Mouse (Mus musculus): Measurements from ENCODE around the gene Itga9. TPM values are rescaled to one million over a fixed set of nuclear protein-coding genes. Genes with fewer than 3 reads are reported as not detected.

The Itga9 gene
- total RNA-seq, 2 experiments from 2014 or later = 97.8 to 111 TPM

GRCm38 (mm10) chr9:118867851-118868250, 261.4 kb downstream of the Itga9 start:
- DNase-seq (ENCODE audit: low spot score in 2 of 2) = no peak

DNA sequence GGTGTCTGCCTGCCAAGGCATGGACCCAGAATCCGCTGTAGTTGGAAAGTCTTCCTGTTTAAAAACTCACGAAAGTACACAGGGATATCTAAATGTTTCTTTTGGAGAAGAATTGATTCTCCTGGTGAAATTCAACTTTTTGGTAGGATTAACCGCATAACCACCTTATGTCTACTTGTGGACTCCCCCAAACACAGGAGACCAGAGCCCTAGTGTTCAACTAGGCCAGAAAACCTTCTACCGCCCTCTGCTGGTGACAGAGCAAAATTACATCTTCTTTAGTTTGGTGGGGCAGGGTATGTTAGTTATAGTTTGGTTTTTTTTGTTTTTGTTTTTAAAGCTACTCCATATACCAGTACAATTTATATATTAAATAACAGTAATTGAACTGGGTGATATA, 264.6 kb downstream of the Itga9 start:
- DNase-seq (ENCODE audit: low spot score in 2 of 2) = no peak

DNA sequence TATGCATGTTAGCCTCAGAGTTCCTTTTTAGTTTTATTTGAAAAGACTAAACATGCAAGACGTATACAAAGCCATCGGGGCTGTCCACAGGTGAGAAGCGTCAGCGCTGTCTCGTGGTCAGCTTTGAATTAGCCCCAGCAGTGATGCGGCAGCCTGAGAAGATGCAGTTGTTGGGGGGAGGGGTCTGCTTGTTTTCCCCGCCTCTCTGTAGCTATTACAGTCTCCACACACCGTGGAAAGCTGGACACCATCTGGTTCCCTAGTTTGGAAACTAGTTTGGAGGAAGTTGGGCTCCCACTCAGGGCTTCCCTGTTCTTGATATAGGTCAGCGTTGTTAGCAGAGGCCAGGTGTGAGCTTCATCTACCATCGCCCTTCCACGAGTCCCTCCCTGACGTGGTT, 266.5 kb downstream of the Itga9 start:
- no peak for DNase-seq (ENCODE audit: low spot score in 2 of 2)

GRCm38 (mm10) chr9:118873596-118873995, 267.1 kb downstream of the Itga9 start:
- DNase-seq (ENCODE audit: low spot score in 2 of 2) = no peak

GRCm38 (mm10) chr9:118875705-118876104, 269.2 kb downstream of the Itga9 start:
- DNase-seq (ENCODE audit: low spot score in 2 of 2) = no peak

DNA sequence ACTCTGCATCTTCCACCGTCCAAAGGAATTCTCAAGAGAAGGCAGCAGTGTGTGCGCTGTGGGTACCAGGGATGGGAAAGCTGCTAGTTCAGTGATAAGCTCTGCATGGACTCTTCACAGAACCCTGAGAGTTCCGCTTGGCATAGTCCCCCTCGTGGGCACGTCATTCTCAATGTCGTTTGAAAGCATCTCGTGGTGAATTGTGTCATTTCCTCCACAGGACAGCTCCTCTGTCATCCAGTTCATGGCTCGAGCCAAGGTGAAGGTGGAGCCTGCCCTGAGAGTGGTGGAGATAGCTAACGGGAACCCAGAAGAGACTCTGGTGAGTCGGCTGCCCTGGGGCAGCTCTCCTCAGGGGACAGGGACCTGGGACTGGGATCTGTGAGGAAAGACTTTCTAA, 270.4 kb downstream of the Itga9 start:
- DNase-seq (ENCODE audit: low spot score in 2 of 2) = no peak

DNA sequence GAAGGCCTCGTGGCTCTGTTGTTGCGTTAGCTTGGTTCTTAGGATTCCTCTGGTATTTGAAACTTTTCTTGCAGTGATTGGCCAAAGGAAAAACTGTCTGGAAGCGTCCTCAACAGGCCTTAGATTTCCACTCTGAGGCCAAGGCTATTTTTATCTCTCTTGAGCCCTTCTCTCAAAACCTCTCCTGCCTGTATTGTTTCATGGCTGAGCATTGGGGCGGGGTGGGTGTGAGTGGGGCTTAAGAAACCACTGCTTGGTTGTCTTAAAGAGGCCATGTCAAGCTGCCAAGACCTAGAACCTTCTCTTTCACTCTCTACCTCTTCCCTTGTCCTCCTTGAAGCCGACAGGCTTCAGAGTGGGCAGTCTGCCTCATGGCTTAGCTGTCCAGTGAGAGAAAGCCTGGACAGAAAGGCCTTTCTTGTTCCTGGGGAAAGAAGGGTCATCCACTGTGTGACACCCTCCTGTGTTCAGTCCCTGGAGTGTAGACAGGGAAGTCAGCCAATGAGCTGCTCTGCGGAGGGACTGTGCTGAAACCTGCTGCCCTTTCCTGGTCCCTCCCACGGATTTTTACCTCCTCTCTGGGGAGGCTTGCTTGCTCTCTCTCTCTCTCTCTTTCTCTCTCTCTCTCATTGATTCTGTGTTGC, 271.0 kb downstream of the Itga9 start:
- no peak for DNase-seq (ENCODE audit: low spot score in 2 of 2)

- no peak for DNase-seq (ENCODE audit: low spot score in 2 of 2)
Measured at GRCm38 (mm10) chr9:118878596-118878995, 272.1 kb downstream of the Itga9 start.

- DNase-seq (ENCODE audit: low spot score in 2 of 2) = no peak
Measured at GRCm38 (mm10) chr9:118881281-118881945, 274.9 kb downstream of the Itga9 start.

DNA sequence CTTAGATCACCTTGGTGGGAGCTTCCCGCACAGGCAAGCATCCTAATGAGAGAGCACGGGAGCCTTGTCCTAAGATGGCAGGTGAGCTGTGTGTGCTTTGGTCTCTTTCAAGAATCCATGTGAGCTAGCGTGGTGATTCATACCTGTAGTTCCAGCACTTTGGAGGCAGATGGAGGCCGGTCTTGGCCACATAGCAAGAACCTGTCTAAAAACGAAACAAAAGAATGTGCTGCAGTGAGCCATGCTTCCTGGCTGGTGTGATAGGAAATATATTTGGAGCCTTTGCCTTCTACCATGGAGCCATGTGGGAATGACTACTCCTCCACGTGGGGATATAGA, 275.4 kb downstream of the Itga9 start:
- DNase-seq (ENCODE audit: low spot score in 2 of 2) = no peak

DNA sequence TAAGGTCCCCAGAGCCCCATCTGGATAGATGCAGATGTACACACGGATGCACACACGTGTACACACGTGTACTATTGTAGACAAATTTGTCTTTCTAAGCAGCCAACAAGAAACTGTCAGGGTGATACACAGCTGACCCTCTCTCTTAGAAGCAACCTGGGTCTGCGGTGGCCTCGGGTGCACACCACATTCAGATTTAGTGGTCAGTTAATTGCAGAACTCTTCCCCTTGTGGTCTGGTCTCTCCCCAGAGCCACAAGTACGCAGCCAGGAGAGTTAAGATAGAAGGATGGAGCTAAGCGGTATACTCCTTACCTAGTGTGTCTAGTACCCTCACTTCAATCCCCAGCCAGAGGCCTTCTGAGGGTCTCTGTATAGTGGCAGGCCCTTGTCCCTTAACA, 276.7 kb downstream of the Itga9 start:
- no peak for DNase-seq (ENCODE audit: low spot score in 2 of 2)

GRCm38 (mm10) chr9:118885785-118886184, 279.3 kb downstream of the Itga9 start:
- no peak for DNase-seq (ENCODE audit: low spot score in 2 of 2)

- no peak for DNase-seq (ENCODE audit: low spot score in 2 of 2)
Measured at GRCm38 (mm10) chr9:118887201-118887600, 280.7 kb downstream of the Itga9 start.

DNA sequence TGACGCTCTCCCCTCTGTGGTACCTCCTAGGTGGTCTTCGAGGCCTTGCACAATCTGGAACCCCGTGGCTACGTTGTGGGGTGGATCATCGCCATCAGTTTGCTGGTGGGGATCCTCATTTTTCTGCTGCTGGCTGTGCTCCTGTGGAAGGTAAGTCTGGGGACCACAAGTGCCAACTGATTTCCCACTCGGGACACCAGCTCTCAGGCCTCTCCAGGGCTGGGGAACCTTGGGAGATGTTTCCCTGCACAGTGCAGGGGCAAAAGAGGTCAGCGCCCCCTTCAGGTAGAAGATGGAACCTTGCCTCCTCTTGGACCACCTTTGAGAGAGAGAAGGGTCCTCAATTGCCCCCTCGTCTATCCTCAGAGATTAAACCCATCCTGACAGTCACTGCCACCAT, 281.2 kb downstream of the Itga9 start:
- DNase-seq (ENCODE audit: low spot score in 2 of 2) = no peak

- DNase-seq (ENCODE audit: low spot score in 2 of 2) = no peak
Measured at GRCm38 (mm10) chr9:118890149-118890548, 283.7 kb downstream of the Itga9 start.

GRCm38 (mm10) chr9:118890645-118891044, 284.2 kb downstream of the Itga9 start:
- DNase-seq (ENCODE audit: low spot score in 2 of 2) = no peak

DNA sequence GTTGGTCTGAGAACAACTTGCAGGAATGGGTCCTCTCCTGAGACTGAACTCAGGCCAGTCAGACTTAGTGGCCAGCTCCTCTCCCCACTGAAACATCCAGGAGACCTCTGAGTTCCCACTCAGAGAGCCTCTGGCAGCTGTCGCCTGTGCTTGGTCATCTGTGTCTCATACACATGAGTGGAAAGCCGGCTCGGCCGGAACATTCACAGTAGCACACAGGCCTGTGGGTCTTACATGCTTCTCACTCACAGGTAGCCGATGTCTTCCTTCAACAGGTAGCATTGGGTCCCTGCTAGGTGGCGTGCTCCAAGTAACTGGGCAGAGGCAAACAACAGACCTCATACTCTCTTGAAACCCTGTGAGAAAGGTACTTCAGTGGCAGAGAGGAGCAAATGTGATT, 284.6 kb downstream of the Itga9 start:
- DNase-seq (ENCODE audit: low spot score in 2 of 2) = no peak

GRCm38 (mm10) chr9:118891593-118891992, 285.1 kb downstream of the Itga9 start:
- DNase-seq (ENCODE audit: low spot score in 2 of 2) = no peak

DNA sequence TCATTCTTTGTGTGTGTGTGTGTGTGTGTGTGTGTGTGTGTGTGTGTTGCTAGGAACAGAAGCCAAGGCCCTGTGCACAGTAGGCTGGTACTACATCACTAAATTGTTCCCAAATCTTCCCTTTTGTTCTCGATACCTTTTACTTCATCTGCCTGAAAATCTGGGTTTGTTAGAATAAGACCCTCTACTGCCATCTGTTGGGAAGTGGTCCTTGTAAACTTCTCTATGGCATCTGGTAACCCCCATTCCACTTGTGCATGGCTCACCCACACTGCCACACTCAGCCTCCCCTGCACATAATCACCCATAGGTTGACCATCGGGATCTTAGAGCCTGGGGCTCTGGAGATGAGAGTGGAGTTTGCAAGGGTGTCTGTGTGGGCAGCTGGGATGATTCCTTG, 288.6 kb downstream of the Itga9 start:
- no peak for DNase-seq (ENCODE audit: low spot score in 2 of 2)

DNA sequence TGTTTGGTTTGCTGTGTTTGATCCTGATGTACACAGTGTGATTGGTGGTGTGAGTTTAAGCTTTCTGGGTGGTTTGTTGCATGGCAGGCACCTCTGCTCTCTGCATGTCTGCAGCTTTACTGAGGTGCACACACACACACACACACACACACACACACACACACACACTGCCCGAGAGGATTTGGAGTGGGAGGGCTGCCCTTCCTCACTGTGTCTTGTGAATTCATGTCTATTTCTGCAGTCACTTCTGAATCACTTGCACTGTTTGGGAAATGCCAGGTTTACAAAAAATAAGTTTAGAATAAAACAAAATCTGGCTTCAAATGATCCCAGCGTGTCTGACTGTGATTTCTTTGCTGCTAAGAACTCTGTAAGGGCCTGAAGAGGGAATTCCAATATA, 294.2 kb downstream of the Itga9 start:
- no peak for DNase-seq (ENCODE audit: low spot score in 2 of 2)

DNA sequence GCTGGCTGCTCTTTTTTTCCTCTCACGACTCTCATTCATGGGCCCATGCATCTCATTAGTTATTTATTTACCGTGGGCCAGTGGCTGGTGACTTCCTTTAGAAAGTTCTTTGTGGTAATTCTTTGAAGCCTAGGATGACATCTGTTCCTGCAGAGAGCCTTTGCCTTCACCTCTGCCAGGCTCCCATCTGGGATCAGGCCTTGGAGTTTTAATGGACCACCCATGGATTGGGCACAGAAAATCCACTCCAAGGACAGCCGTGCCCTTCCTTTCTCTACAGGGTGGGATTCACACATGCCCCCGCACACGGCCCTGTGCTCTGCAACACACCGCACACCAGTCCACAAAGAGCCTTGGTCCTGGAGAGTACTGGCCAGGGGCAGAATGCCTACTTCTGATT, 295.4 kb downstream of the Itga9 start:
- DNase-seq (ENCODE audit: low spot score in 2 of 2) = no peak

GRCm38 (mm10) chr9:118907934-118908620, 301.6 kb downstream of the Itga9 start:
- peak; percentile 60 to 75 for DNase-seq (ENCODE audit: low spot score in 2 of 2)

- DNase-seq (ENCODE audit: low spot score in 2 of 2) = no peak
Measured at GRCm38 (mm10) chr9:118913048-118913447, 306.6 kb downstream of the Itga9 start.
